In the genomic region with DNA sequence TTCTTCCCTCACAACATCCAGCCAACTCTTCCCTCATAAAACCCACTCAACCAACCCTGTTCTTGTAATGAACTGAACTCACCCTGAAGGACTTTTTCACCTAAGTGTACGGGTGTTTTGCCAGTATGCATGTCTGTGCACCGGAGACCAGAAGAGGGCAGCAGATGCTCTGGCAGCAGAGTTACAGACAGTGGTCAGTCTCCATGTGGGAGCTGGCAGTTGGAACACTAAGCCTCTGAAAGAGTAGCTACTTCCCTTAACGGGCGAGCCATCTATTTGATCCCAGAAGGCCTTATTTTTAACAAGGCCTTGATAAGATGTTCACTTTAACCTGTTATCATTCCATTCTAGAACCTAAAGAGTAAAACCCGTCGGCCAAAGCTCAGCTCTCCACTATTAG, we compare ENCODE assay signal across 8 mouse cellular contexts. TPM values are rescaled to one million over a fixed set of nuclear protein-coding genes. Genes with fewer than 3 reads are reported as not detected.
DNase-seq lines count a peak whose midpoint lies in the region; ATAC-seq and TF ChIP-seq lines count a peak whose summit lies in the region.

No protein-coding gene starts in this region.

- no peak for TF ChIP-seq POLR2A in small intestine, adult 2 months (IDR thresholded peaks at IDR 0.05; ENCODE audit: low read depth, low read length)

- peaks cover 58% of the 10 kb centered on the region for H3K36me3 ChIP-seq in forebrain, postnatal 0 days (ENCODE audit: insufficient read depth)
- peaks cover 61% of the 10 kb centered on the region for H3K36me3 ChIP-seq in kidney, embryonic 14.5 days (ENCODE audit: control insufficient read depth, insufficient read depth, low read length)
- peaks cover 52% of the 10 kb centered on the region for H3K36me3 ChIP-seq in small intestine, adult 2 months (ENCODE audit: control insufficient read depth, insufficient read depth, low read length)

- no peak overlapping the region for H3K4me3 ChIP-seq in forebrain, postnatal 0 days (ENCODE audit: low read depth, low read length)
- no peak overlapping the region for H3K4me3 ChIP-seq in kidney, embryonic 14.5 days (ENCODE audit: low read length)
- no peak overlapping the region for H3K4me3 ChIP-seq in small intestine, adult 2 months (ENCODE audit: low read depth, low read length)

- H3K4me2 ChIP-seq in forebrain, postnatal 0 days (ENCODE audit: low read depth), result no peak overlapping the region
- H3K4me2 ChIP-seq in kidney, embryonic 14.5 days (replicated peaks; ENCODE audit: low read depth, low read length), result no peak overlapping the region

- peak; percentile 40 for DNase-seq in CD4-positive, CD25-positive, alpha-beta regulatory T cell, adult 2 months (ENCODE audit: low read depth, low spot score)
- DNase-seq in 3134 (ENCODE audit: extremely low read depth, insufficient read length, low spot score), result peak; percentile 41
- peak; percentile 29 for DNase-seq in cerebellum, adult 11 months
- DNase-seq in forebrain, postnatal 0 days, result peak; percentile 30
- peak; percentile 60 for DNase-seq in lung, postnatal 10 days

- peak; percentile 64 for TF ChIP-seq CTCF in forebrain, postnatal 0 days (IDR thresholded peaks at IDR 0.05; ENCODE audit: low read depth)
- peak; percentile 53; the same call in 1 of the 2 replicates for TF ChIP-seq CTCF in small intestine, adult 2 months (IDR thresholded peaks at IDR 0.05; ENCODE audit: extremely low read depth, insufficient read length, insufficient replicate concordance, low read depth, low read length)

- no peaks in the 10 kb centered on the region for H3K9me3 ChIP-seq in forebrain, postnatal 0 days (ENCODE audit: low read length)
- H3K9me3 ChIP-seq in kidney, embryonic 14.5 days (ENCODE audit: control insufficient read depth, low read length), result no peaks in the 10 kb centered on the region

- no peak for ATAC-seq in CD4-positive, CD25-positive, alpha-beta regulatory T cell, adult 4 months
- peak; percentile 54 for ATAC-seq in forebrain, postnatal 0 days
- peak; percentile 60; the same call in 1 of the 2 replicates for ATAC-seq in kidney, embryonic 14.5 days (ENCODE audit: low FRiP score, low TSS enrichment)

- H3K27ac ChIP-seq in forebrain, postnatal 0 days (ENCODE audit: low read depth, low read length), result no peak overlapping the region
- no peak overlapping the region for H3K27ac ChIP-seq in kidney, embryonic 14.5 days (ENCODE audit: low read depth, low read length)
- H3K27ac ChIP-seq in small intestine, adult 2 months (ENCODE audit: insufficient read depth, low read depth, low read length), result no peak overlapping the region

- 57% methylated on average over 6 of the region's 6 CpGs for WGBS in forebrain, postnatal 0 days
- 66% methylated on average over 6 of the region's 6 CpGs for WGBS in kidney, embryonic 14.5 days
- WGBS in small intestine, adult 2 months, result 51% methylated on average over 6 of the region's 6 CpGs

- H3K27me3 ChIP-seq in forebrain, postnatal 0 days (ENCODE audit: insufficient read depth, low read length), result no peaks in the 10 kb centered on the region
- no peaks in the 10 kb centered on the region for H3K27me3 ChIP-seq in kidney, embryonic 14.5 days (ENCODE audit: control insufficient read depth, insufficient read depth, low read length)
- H3K27me3 ChIP-seq in small intestine, adult 2 months (ENCODE audit: control insufficient read depth, insufficient read depth, low read length), result no peaks in the 10 kb centered on the region

- 0 out of 2 replicates have a peak, but pooled peaks cover 3% of the 10 kb centered on the region for H3K4me1 ChIP-seq in forebrain, postnatal 0 days (ENCODE audit: insufficient read depth)
- H3K4me1 ChIP-seq in kidney, embryonic 14.5 days (ENCODE audit: control insufficient read depth, insufficient read depth, low read length), result peaks cover 6% of the 10 kb centered on the region
- H3K4me1 ChIP-seq in small intestine, adult 2 months (ENCODE audit: control insufficient read depth, insufficient read depth, insufficient read length, low read length), result peaks cover 2% of the 10 kb centered on the region; the same call in 1 of the 2 replicates

- no peak overlapping the region for H3K9ac ChIP-seq in forebrain, postnatal 0 days
- H3K9ac ChIP-seq in kidney, embryonic 14.5 days (ENCODE audit: low read depth, low read length), result no peak overlapping the region

RNA-seq across cellular contexts. Expression of gene Msh4, which starts 1.4 kb away (rescaled TPM):
- polyA plus RNA-seq in CD4-positive, CD25-positive, alpha-beta regulatory T cell, adult 4 months (2017; shearing (Covaris generic)), result not detected
- 0.31 and 0.95 TPM in 2 replicates for total RNA-seq in forebrain, postnatal 0 days (2014; rRNA removed)
- polyA plus RNA-seq in forebrain, postnatal 0 days (2015; fragmentation: Nextera tagmentation; extraction: Ambion mirVana), result 0.05 and 0.13 TPM in 2 replicates
- 0.17 and 0.35 TPM in 2 replicates for polyA plus RNA-seq in kidney, embryonic 14.5 days (2014; fragmentation: Nextera tagmentation; extraction: Ambion mirVana)
- 0.03 TPM in 1 of 2 replicates, not detected in the other for polyA plus RNA-seq in small intestine, adult 2 months (2012; rRNA removed)

RNA-seq across cellular contexts. Expression of gene Rabggtb, which starts 8.2 kb away (rescaled TPM):
- polyA plus RNA-seq in CD4-positive, CD25-positive, alpha-beta regulatory T cell, adult 4 months (2017; shearing (Covaris generic)), result 10 to 100 TPM; 40.3 to 48.1 TPM
- total RNA-seq in forebrain, postnatal 0 days (2014; rRNA removed), result 69.9 and 71.2 TPM in 2 replicates
- polyA plus RNA-seq in forebrain, postnatal 0 days (2015; fragmentation: Nextera tagmentation; extraction: Ambion mirVana), result 56.9 and 58.3 TPM in 2 replicates
- polyA plus RNA-seq in kidney, embryonic 14.5 days (2014; fragmentation: Nextera tagmentation; extraction: Ambion mirVana), result 62.5 and 68.2 TPM in 2 replicates
- polyA plus RNA-seq in small intestine, adult 2 months (2012; rRNA removed), result 13.1 and 15.2 TPM in 2 replicates

RNA-seq across cellular contexts. Expression of gene Acadm, which starts 39.8 kb away (rescaled TPM):
- 10 to 100 TPM; 38.4 to 40.9 TPM for polyA plus RNA-seq in CD4-positive, CD25-positive, alpha-beta regulatory T cell, adult 4 months (2017; shearing (Covaris generic))
- total RNA-seq in forebrain, postnatal 0 days (2014; rRNA removed), result 31.5 and 32.4 TPM in 2 replicates
- 39.7 and 40.1 TPM in 2 replicates for polyA plus RNA-seq in forebrain, postnatal 0 days (2015; fragmentation: Nextera tagmentation; extraction: Ambion mirVana)
- polyA plus RNA-seq in kidney, embryonic 14.5 days (2014; fragmentation: Nextera tagmentation; extraction: Ambion mirVana), result 73.4 and 81.1 TPM in 2 replicates
- polyA plus RNA-seq in small intestine, adult 2 months (2012; rRNA removed), result 6.7 and 22.2 TPM in 2 replicates
